Mouse (Mus musculus) MEL (cell line): ENCODE data around the gene Chka.

ENCODE experiments used
- EP300 ChIP-seq, 2 experiments: IDR thresholded peaks; 2 replicates each; pipeline ENCODE4 v1.6.1; 2011; ENCODE audit warnings: improper control_type of control experiment in 2 of 2, low read length in 2 of 2, low read depth in 1 of 2, mild to moderate bottlenecking in 1 of 2
- JUND ChIP-seq: IDR thresholded peaks from 2 replicates; pipeline ENCODE4 v1.6.1; 2011; ENCODE audit warnings: low read depth, mild to moderate bottlenecking, improper control_type of control experiment, low read length
- POLR2A ChIP-seq, 2 experiments: IDR thresholded peaks; 2 replicates each; pipeline ENCODE4 v1.6.1; 2011 to 2012; ENCODE audit warnings: low read length in 2 of 2, mild to moderate bottlenecking in 2 of 2, control low read depth in 1 of 2, improper control_type of control experiment in 1 of 2, low read depth in 1 of 2, moderate library complexity in 1 of 2; ENCODE audit not compliant: control insufficient read depth in 1 of 2, insufficient read depth in 1 of 2, poor library complexity in 1 of 2
- ZMIZ1 ChIP-seq: IDR thresholded peaks from 2 replicates; pipeline ENCODE4 v1.6.1; 2012; ENCODE audit warnings: low read depth, mild to moderate bottlenecking, inconsistent platforms, low read length, improper control_type of control experiment, moderate library complexity

DNA sequence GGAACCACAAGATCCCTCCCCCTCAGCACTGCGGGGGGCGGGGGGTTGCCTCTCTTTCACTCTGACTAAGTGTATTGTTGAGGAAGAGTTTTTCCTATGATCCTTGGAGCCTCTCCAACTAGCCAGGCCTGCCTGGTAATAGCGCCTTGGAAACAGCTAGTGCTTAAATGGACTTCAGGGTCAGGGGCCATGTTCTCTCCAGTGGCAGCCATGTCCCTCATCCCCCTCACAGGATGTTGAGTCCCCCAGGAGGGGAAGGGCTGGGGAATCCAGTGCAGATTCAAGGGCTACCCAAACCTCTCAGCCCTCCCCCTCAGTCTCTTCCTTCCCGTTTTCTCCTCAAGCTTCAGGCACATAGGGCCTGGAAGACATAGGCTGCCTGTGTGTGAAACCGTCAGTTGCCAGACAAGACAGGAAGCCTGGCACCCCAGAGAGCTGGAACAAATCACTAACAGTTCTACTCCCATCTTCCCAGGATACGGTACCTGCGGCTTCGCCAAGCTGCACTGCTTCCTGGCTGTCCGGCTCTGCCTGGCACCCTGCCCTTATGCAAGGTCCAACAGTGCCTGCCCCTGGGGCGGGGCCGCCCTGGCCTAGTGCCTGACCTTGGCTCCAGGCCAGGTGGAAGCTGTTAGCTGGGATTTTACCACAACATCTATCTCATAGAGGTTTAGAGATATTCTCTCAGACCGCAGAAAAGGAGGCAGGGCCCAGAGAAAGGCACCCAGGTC lies 77.8 kb downstream of the Chka start, which contains the start of gene Aldh3b1:
- no peak for TF ChIP-seq POLR2A (IDR thresholded peaks at IDR 0.05; ENCODE audit: control insufficient read depth in 1 of 2, insufficient read depth in 1 of 2, low read depth in 1 of 2, low read length in 2 of 2, poor library complexity in 1 of 2)
- no peak for TF ChIP-seq JUND
- TF ChIP-seq ZMIZ1: no peak
- TF ChIP-seq EP300 (IDR thresholded peaks at IDR 0.05; ENCODE audit: low read depth in 1 of 2, low read length in 2 of 2): no peak; a peak in 1 of 4 replicates
